8 mouse cellular contexts compared by ENCODE assay signal in genomic region chr4:40757157-40757779, GRCm38 (mm10). TPM values are rescaled to one million over a fixed set of nuclear protein-coding genes. Genes with fewer than 3 reads are reported as not detected.
A peak's percentile ranks its signal among the peaks of the same experiment; 100 is the strongest.
DNase-seq lines count a peak whose midpoint lies in the region; ATAC-seq lines count a peak whose summit lies in the region.

No protein-coding gene starts in this region.

- WGBS in hindbrain, embryonic 13.5 days = under 1% methylated on average over 38 of the region's 39 CpGs

- H3K27ac ChIP-seq in hindbrain, embryonic 13.5 days = peak overlapping the region; percentile 60; the same call in 1 of the 2 replicates

- no peaks in the 10 kb centered on the region for H3K9me3 ChIP-seq in hindbrain, embryonic 13.5 days

- H3K27me3 ChIP-seq in hindbrain, embryonic 13.5 days = peaks cover 18% of the 10 kb centered on the region; the same call in 1 of the 2 replicates

- peaks cover 6% of the 10 kb centered on the region; the same call in 1 of the 2 replicates for H3K4me1 ChIP-seq in hindbrain, embryonic 13.5 days (replicated peaks)

- peak; percentile 88 for ATAC-seq in hindbrain, embryonic 13.5 days (ENCODE audit: low FRiP score)
- peak; percentile 68 for ATAC-seq in megakaryocyte-erythroid progenitor cell, adult 5-6 weeks (replicated peaks; ENCODE audit: low FRiP score, low TSS enrichment, poor library complexity, severe bottlenecking)

- peak; percentile 46 for DNase-seq in cerebellum, adult 9-10 months
- no peak for DNase-seq in cerebellum, adult 8-10 months
- peak; percentile 60 for DNase-seq in 3T3-L1 (ENCODE audit: low read depth, low spot score)
- peak; percentile 19 for DNase-seq in brain, adult 2 months (ENCODE audit: low read depth, low spot score)
- DNase-seq in urinary bladder, postnatal 14 days (ENCODE audit: low spot score) = no peak
- DNase-seq in frontal cortex, adult 2 months (ENCODE audit: extremely low spot score in 1 of 2, low spot score in 1 of 2) = no peak

- peaks cover 32% of the 10 kb centered on the region for H3K36me3 ChIP-seq in hindbrain, embryonic 13.5 days

- H3K9ac ChIP-seq in hindbrain, embryonic 13.5 days = peak overlapping the region; percentile 92

- H3K4me3 ChIP-seq in hindbrain, embryonic 13.5 days = peak overlapping the region; percentile 98

- peak overlapping the region; percentile 87 for H3K4me2 ChIP-seq in hindbrain, embryonic 13.5 days

RNA-seq across cellular contexts. Expression of gene Smu1, which starts 0.5 kb away (rescaled TPM):
- 130 and 131 TPM in 2 replicates for polyA plus RNA-seq in hindbrain, embryonic 13.5 days (2015; fragmentation: Nextera tagmentation; extraction: Ambion mirVana)
- total RNA-seq in megakaryocyte-erythroid progenitor cell, adult 5-6 weeks (2014; fragmentation: Nextera tagmentation) = 78.1 and 94.5 TPM in 2 replicates
- total RNA-seq in megakaryocyte-erythroid progenitor cell, adult 5-6 weeks (2017) = 145 and 151 TPM in 2 replicates
- 49.0 and 54.8 TPM in 2 replicates for polyA plus RNA-seq in frontal cortex, adult 2 months (2012; rRNA removed)

RNA-seq across cellular contexts. Expression of gene Dnaja1, which starts 35.3 kb away (rescaled TPM):
- polyA plus RNA-seq in hindbrain, embryonic 13.5 days (2015; fragmentation: Nextera tagmentation; extraction: Ambion mirVana) = 792 and 817 TPM in 2 replicates
- total RNA-seq in megakaryocyte-erythroid progenitor cell, adult 5-6 weeks (2014; fragmentation: Nextera tagmentation) = 141 and 157 TPM in 2 replicates
- 570 and 579 TPM in 2 replicates for total RNA-seq in megakaryocyte-erythroid progenitor cell, adult 5-6 weeks (2017)
- 116 and 127 TPM in 2 replicates for polyA plus RNA-seq in frontal cortex, adult 2 months (2012; rRNA removed)

RNA-seq across cellular contexts. Expression of gene Aptx, which starts 54.3 kb away (rescaled TPM):
- polyA plus RNA-seq in hindbrain, embryonic 13.5 days (2015; fragmentation: Nextera tagmentation; extraction: Ambion mirVana) = 54.1 and 54.5 TPM in 2 replicates
- total RNA-seq in megakaryocyte-erythroid progenitor cell, adult 5-6 weeks (2014; fragmentation: Nextera tagmentation) = 9.3 and 15.6 TPM in 2 replicates
- 14.5 and 16.2 TPM in 2 replicates for total RNA-seq in megakaryocyte-erythroid progenitor cell, adult 5-6 weeks (2017)
- 26.8 and 27.1 TPM in 2 replicates for polyA plus RNA-seq in frontal cortex, adult 2 months (2012; rRNA removed)

Comparison
In these comparisons a context has a peak if more than half of its experiments do, and no peak if none do; other contexts are left out.
1. DNase-seq: peak in cerebellum, adult 9-10 months (single experiment), 3T3-L1 (single experiment) and brain, adult 2 months (single experiment); none in cerebellum, adult 8-10 months (single experiment), urinary bladder, postnatal 14 days (single experiment) and frontal cortex, adult 2 months (0 of 2).